Mouse (Mus musculus) G1E (cell line): ENCODE data around the gene Rgs12.

Experiments used
- CTCF ChIP-seq: IDR thresholded peaks from 2 replicates; pipeline ENCODE4 v1.5.1; 2012; ENCODE audit warnings: low read depth, low read length, inconsistent platforms, mixed read lengths
- GATA1 ChIP-seq: IDR thresholded peaks from 2 replicates; pipeline ENCODE4 v1.6.1; 2012; ENCODE audit warnings: borderline replicate concordance, low read length, inconsistent platforms, mixed read lengths
- GATA2 ChIP-seq: IDR thresholded peaks from 2 replicates; pipeline ENCODE4 v1.6.1; 2012; ENCODE audit warnings: low read depth, low read length, inconsistent platforms, borderline replicate concordance
- POLR2AphosphoS5 ChIP-seq: IDR thresholded peaks from 2 replicates; pipeline ENCODE4 v1.6.1; 2012; ENCODE audit warnings: low read depth, low read length, inconsistent platforms; ENCODE audit not compliant: insufficient replicate concordance
- TAL1 ChIP-seq: conservative IDR thresholded peaks from 2 replicates; pipeline ENCODE4 v1.6.1; 2012; ENCODE audit warnings: low read depth, low read length, inconsistent platforms, mixed read lengths

DNA sequence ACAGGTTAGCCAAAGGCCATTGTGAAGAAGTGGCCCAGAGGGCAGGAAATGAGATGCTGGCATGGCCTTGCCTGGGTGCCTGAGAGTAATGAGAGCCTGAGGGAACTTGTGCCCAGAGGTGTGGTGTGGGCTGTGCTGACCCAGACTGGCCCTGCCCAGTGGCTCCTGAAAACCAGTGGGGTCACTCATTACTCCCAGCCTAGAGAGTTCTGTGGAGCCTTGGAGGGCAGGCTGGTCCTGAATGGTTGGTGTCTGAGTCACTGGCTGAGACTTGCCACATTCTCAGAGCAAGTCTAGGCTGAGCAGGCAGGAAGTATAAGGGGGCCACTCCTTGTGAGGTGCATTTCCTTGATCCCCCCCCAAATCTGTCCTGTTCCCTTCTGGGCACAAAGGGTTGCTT lies 88.2 kb downstream of the Rgs12 start:
- TF ChIP-seq CTCF (no peak), TAL1 (no peak), GATA1 (no peak), POLR2AphosphoS5 (no peak), GATA2 (no peak)
